Mouse (Mus musculus): Measurements from ENCODE around the gene Apex1. TPM values are rescaled to one million over a fixed set of nuclear protein-coding genes. Genes with fewer than 3 reads are reported as not detected.
"Not testable (repeated sequence)": the region's sequence is repeated elsewhere in the genome, so short reads cannot be mapped to it uniquely, and the experiment has no call there.

Apex1 gene
- total RNA-seq, 1 experiment from 2014 or later: 136 TPM

GRCm38 (mm10) chr14:50908126-50908525 lies 16.6 kb upstream of the Apex1 start:
- no peak for ATAC-seq (replicated peaks in 1 of 2; ENCODE audit: insufficient read depth in 1 of 2, low FRiP score in 2 of 2, low TSS enrichment in 1 of 2, low read depth in 1 of 2, poor library complexity in 2 of 2, severe bottlenecking in 2 of 2)

GRCm38 (mm10) chr14:50911356-50911755 lies 13.4 kb upstream of the Apex1 start:
- no peak for ATAC-seq (replicated peaks in 1 of 2; ENCODE audit: insufficient read depth in 1 of 2, low FRiP score in 2 of 2, low TSS enrichment in 1 of 2, low read depth in 1 of 2, poor library complexity in 2 of 2, severe bottlenecking in 2 of 2)

DNA sequence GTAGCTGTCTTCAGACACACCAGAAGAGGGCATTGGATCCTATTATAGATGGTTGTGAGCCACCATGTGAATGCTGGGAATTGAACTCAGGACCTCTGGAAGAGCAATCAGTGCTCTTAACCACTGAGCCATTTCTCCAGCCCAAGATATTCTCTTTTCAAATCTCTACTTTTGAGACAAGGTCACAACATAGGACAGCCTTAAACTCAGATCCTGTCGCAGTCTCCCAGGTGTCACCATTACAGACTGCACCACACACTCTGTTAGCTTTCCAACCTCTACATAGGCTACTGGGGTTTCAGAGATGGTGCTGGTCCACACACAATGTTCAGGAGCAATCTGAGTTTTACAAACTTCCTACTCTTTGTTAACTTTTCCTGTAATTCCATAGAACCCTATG lies 1.3 kb upstream of the Apex1 start:
- not testable (repeated sequence) for ATAC-seq (replicated peaks in 1 of 2; ENCODE audit: insufficient read depth in 1 of 2, low FRiP score in 2 of 2, low TSS enrichment in 1 of 2, low read depth in 1 of 2, poor library complexity in 2 of 2, severe bottlenecking in 2 of 2)

GRCm38 (mm10) chr14:50925111-50925920 lies 548 bp downstream of the Apex1 start:
- ATAC-seq (replicated peaks in 1 of 2; ENCODE audit: insufficient read depth in 1 of 2, low FRiP score in 2 of 2, low TSS enrichment in 1 of 2, low read depth in 1 of 2, poor library complexity in 2 of 2, severe bottlenecking in 2 of 2): peak in 1 of 2 experiments; percentile 34; a peak in 1 of 4 replicates

DNA sequence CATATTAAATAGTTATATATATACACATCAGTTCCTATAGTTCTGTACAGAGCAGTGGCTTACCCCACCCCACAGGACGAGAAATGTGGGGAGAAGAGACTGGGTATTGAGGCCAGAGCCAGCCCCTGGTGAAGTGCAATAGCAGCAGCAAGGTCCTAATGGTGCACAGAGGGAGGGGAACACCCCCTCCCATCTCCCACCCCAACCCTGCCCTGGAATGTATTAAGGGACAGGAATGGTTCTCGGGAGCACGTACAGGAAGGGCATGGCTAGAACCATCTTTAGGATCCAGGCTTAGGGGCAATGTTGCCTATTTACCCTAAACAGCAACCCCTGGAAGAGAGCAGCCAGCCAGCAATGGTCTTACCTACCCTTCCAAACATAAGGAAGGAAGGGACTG lies 2.6 kb downstream of the Apex1 start:
- ATAC-seq (replicated peaks in 1 of 2; ENCODE audit: insufficient read depth in 1 of 2, low FRiP score in 2 of 2, low TSS enrichment in 1 of 2, low read depth in 1 of 2, poor library complexity in 2 of 2, severe bottlenecking in 2 of 2): no peak

- no peak for ATAC-seq (replicated peaks in 1 of 2; ENCODE audit: insufficient read depth in 1 of 2, low FRiP score in 2 of 2, low TSS enrichment in 1 of 2, low read depth in 1 of 2, poor library complexity in 2 of 2, severe bottlenecking in 2 of 2)
Measured at GRCm38 (mm10) chr14:50929951-50930350, 5.2 kb downstream of the Apex1 start.

DNA sequence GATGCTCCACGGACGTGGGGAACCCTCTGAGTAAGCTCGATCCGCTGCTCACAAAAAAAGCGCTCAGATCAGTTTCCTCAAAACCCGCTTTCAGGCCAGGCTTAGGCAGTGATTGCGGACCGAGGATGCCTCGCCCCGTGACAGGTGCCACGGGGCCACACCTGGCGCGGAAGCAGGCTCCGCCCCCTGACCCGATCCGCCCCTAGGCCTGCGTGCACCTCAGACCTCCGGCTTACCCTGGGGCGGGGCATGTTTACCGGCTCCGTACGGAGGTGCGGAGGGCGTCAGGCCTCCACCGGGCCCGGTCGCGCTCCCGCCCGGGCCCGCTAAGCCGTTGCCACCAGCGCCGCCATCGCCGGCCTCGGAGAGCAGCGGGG lies 5.6 kb downstream of the Apex1 start:
- peak in 1 of 2 experiments; percentile 6; a peak in 1 of 4 replicates for ATAC-seq (replicated peaks in 1 of 2; ENCODE audit: insufficient read depth in 1 of 2, low FRiP score in 2 of 2, low TSS enrichment in 1 of 2, low read depth in 1 of 2, poor library complexity in 2 of 2, severe bottlenecking in 2 of 2)

- peak; percentile 97 to 98 for ATAC-seq (replicated peaks in 1 of 2; ENCODE audit: insufficient read depth in 1 of 2, low FRiP score in 2 of 2, low TSS enrichment in 1 of 2, low read depth in 1 of 2, poor library complexity in 2 of 2, severe bottlenecking in 2 of 2)
Measured at GRCm38 (mm10) chr14:50930754-50931492, 6.2 kb downstream of the Apex1 start, which contains the start of the genes Pip4p1 and Pnp. Pip4p1 (minus strand) TSS chr14:50930856. Pnp (plus strand) TSS chr14:50931082.

GRCm38 (mm10) chr14:50931493-50932020 lies 6.8 kb downstream of the Apex1 start:
- ATAC-seq (replicated peaks in 1 of 2; ENCODE audit: insufficient read depth in 1 of 2, low FRiP score in 2 of 2, low TSS enrichment in 1 of 2, low read depth in 1 of 2, poor library complexity in 2 of 2, severe bottlenecking in 2 of 2): peak in 1 of 2 experiments; percentile 17; a peak in 2 of 4 replicates

DNA sequence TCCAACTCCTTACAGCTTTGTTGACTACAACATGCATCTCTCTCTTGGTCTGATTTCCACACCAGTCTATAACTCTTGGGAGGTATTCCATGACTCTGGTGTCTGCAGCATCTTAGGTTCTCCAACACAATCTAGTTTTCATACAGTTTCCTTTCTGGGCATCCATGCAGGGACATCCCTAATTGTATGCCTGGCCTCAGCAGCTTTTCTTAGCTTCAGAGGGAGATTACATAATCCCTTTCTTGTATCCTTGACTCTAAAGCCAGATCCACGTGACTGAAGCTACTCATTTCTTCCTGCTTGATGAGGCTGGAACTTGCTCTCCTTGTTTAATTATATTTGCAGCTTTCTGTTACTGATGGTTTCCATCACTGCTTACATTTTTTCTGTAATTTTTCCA lies 11.9 kb downstream of the Apex1 start:
- ATAC-seq (replicated peaks in 1 of 2; ENCODE audit: insufficient read depth in 1 of 2, low FRiP score in 2 of 2, low TSS enrichment in 1 of 2, low read depth in 1 of 2, poor library complexity in 2 of 2, severe bottlenecking in 2 of 2): no peak

GRCm38 (mm10) chr14:50938119-50938908 lies 13.5 kb downstream of the Apex1 start:
- ATAC-seq (replicated peaks in 1 of 2; ENCODE audit: insufficient read depth in 1 of 2, low FRiP score in 2 of 2, low TSS enrichment in 1 of 2, low read depth in 1 of 2, poor library complexity in 2 of 2, severe bottlenecking in 2 of 2): peak in 1 of 2 experiments; percentile 47; a peak in 2 of 4 replicates

- ATAC-seq (replicated peaks in 1 of 2; ENCODE audit: insufficient read depth in 1 of 2, low FRiP score in 2 of 2, low TSS enrichment in 1 of 2, low read depth in 1 of 2, poor library complexity in 2 of 2, severe bottlenecking in 2 of 2): peak in 1 of 2 experiments; percentile 64; a peak in 1 of 4 replicates
Measured at GRCm38 (mm10) chr14:50938940-50939339, 14.2 kb downstream of the Apex1 start.

- peak; percentile 97 to 98 for ATAC-seq (replicated peaks in 1 of 2; ENCODE audit: insufficient read depth in 1 of 2, low FRiP score in 2 of 2, low TSS enrichment in 1 of 2, low read depth in 1 of 2, poor library complexity in 2 of 2, severe bottlenecking in 2 of 2)
Measured at GRCm38 (mm10) chr14:50943932-50944667, 19.3 kb downstream of the Apex1 start, which contains the start of gene Gm49342. Gm49342 (plus strand) TSS chr14:50944517.

DNA sequence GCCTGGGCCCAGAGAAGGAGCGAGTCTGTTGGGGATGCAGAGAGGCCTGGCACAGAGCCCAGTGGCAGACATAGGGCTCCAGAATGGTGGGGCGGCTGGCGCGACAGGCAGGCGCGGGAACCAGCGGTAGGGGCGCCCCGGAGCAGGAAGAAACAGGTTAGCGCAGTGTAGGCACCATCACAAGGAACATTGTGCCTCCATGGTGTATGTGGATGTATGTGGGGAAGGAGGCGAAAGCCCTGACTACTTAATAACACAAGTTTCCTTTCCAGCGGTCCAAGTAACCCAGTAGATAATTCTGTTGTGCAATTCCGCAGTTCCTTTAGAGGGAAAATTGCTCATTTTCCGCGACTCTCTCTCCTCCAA lies 19.9 kb downstream of the Apex1 start:
- peak; percentile 81 to 85 for ATAC-seq (replicated peaks in 1 of 2; ENCODE audit: insufficient read depth in 1 of 2, low FRiP score in 2 of 2, low TSS enrichment in 1 of 2, low read depth in 1 of 2, poor library complexity in 2 of 2, severe bottlenecking in 2 of 2)

GRCm38 (mm10) chr14:50945081-50945480 lies 20.3 kb downstream of the Apex1 start:
- not testable (repeated sequence) for ATAC-seq (replicated peaks in 1 of 2; ENCODE audit: insufficient read depth in 1 of 2, low FRiP score in 2 of 2, low TSS enrichment in 1 of 2, low read depth in 1 of 2, poor library complexity in 2 of 2, severe bottlenecking in 2 of 2)

- ATAC-seq (replicated peaks in 1 of 2; ENCODE audit: insufficient read depth in 1 of 2, low FRiP score in 2 of 2, low TSS enrichment in 1 of 2, low read depth in 1 of 2, poor library complexity in 2 of 2, severe bottlenecking in 2 of 2): not testable (repeated sequence)
Measured at GRCm38 (mm10) chr14:50945526-50945925, 20.8 kb downstream of the Apex1 start.

GRCm38 (mm10) chr14:50955487-50955886 lies 30.7 kb downstream of the Apex1 start:
- ATAC-seq (replicated peaks in 1 of 2; ENCODE audit: insufficient read depth in 1 of 2, low FRiP score in 2 of 2, low TSS enrichment in 1 of 2, low read depth in 1 of 2, poor library complexity in 2 of 2, severe bottlenecking in 2 of 2): no peak; a peak in 1 of 4 replicates

Measured in hematopoietic stem cell, adult 5-6 weeks (primary cell).